Mouse (Mus musculus) splenic B cell, adult 2 months (primary cell): ENCODE measurements at regions not wholly inside any gene's neighbourhood (a gene's known extent, or its start where the extent isn't known, plus 50 kb on each side); places are given as distances from the start of the nearest gene placed in this dataset.

Source experiments
- DNase-seq: peaks from one replicate; pipeline ENCODE4 v3.0.0-alpha.2; 2011; ENCODE audit warnings: low read depth, low spot score
- H3K27me3 ChIP-seq: 2 replicates; pipeline ENCODE4 v1.6.1; 2012; ENCODE audit warnings: mild to moderate bottlenecking, low read length, moderate library complexity, mixed read lengths; ENCODE audit not compliant: control insufficient read depth, poor library complexity, insufficient read depth, severe bottlenecking
- H3K36me3 ChIP-seq: 2 replicates; pipeline ENCODE4 v1.6.1; 2012; ENCODE audit warnings: mild to moderate bottlenecking, low read length, moderate library complexity, mixed read lengths; ENCODE audit not compliant: control insufficient read depth, poor library complexity, insufficient read depth, severe bottlenecking

DNA sequence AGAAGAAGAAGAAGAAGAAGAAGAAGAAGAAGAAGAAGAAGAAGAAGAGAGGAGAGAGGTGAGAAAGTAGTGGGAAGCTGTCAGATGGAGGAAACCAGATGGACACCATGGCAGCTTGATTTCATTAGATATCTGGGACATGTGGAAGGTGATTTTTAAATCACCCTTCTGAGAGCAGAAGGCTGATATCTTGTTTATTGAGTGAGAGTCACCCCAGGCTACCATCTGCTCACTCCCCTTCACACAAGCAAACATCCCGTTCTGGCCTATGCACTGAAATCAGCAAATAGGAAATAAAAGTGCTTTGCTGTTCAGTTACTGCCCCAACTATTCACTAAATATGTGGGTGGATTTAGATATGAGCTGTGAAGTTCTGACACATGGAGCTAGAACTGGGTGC, 831.8 kb upstream of the Lrrc6 start:
- H3K36me3 ChIP-seq, result no peaks in the 10 kb centered on the region

DNA sequence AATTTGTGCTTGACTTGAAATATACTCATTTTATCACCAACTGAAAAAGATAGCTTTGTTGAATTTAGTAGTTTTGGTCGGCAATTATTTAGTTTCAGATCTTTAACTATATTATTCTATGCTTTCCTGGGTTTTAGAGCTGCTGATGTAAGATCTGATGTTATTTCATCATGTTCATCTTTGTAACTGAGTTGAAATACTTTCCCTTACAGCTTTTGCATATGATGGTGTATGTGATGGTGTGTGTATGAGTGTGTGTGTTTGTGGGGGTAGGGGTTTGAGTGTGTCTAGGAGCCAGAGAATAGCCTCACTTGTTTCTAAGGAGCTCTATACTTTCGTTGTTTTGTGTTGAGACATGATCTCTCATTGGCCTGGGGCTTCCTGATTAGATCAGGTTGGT, 819.6 kb upstream of the Lrrc6 start:
- DNase-seq, result no peak
- H3K36me3 ChIP-seq, result no peaks in the 10 kb centered on the region
- H3K27me3 ChIP-seq, result no peaks in the 10 kb centered on the region

More for the DNA sequence above, 831.8 kb upstream of the Lrrc6 start:
- no peaks in the 10 kb centered on the region for H3K27me3 ChIP-seq
- no peak for DNase-seq

DNA sequence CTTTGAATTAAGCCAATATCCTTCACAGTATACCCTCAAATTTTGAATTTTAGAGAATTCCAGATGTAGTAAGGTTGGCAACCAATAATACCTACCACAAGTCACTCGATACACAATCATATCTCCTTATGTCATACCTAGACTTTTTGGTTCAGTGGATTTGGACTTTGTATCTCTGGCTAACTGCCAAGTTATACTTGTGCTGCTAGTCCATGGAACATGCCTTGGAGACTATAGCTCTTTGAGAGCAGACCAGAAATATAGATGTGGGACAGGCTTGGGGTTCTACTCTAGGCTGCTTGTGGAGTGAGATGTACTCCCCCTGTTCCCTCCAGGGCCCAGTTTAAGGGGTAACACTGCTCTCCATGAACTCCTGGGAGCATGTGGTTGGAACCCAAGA, 814.5 kb upstream of the Lrrc6 start:
- Histone ChIP-seq H3K36me3 (no peaks in the 10 kb centered on the region), H3K27me3 (no peaks in the 10 kb centered on the region)
- DNase-seq, result no peak

DNA sequence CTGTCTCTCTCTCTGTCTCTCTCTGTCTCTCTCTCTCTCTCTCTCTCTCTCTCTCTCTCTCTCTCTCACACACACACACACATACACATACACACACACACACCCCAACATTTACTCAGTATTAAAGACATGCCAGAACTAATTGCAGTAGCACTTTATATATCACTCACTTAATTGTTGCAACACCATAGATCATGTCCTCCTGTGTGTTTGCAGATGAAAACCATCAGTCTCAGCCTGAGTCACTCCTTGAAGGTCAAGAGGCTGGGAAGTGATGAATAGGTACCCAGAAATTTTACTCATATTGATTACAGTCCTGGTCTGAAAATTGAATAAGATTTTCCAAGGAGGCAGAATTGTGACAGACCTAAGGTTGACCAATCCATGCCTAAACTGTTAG, 812.9 kb upstream of the Lrrc6 start:
- DNase-seq, result no peak
- no peaks in the 10 kb centered on the region for H3K36me3 ChIP-seq
- H3K27me3 ChIP-seq, result no peaks in the 10 kb centered on the region

DNA sequence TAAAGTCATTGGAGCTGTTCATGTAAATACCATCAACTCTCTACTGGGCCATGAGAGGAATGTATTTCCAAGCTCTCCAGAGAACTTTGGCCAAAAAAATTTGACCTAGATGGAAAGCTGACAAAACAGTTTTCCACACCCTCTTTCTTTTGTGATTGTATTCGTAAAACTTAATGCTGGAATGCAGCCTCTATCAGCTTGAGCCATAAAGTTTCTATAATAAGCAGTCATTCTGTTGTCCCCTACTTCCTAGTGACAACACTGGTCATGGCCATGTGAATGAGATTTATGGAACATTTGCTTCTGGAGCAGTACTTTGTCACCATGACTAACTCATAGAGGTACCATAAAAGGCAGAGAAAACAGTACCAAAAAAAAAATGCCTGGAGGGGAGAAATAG, 805.0 kb upstream of the Lrrc6 start:
- H3K36me3 ChIP-seq, result no peaks in the 10 kb centered on the region
- no peak for DNase-seq
- no peaks in the 10 kb centered on the region for H3K27me3 ChIP-seq

DNA sequence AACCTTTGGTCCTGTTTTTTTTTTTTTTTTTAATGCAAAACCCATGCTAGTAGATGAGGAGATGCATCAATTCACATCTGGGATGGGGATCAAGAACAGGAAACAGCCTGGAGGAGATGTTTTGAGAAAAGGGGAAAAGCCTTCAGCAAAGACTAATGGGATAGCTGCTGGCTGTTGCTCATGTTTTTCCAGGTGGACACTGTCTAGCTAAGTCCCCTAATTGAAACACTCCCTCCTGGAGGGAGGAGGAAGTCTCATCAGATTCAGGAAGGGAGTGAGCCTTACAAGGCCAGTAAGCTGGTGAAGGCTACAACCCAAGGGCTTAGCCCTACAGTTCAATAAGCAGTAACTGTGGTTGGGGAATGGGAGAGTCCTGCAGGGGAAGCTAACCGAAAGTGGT, 803.1 kb upstream of the Lrrc6 start:
- no peaks in the 10 kb centered on the region for H3K27me3 ChIP-seq
- H3K36me3 ChIP-seq, result no peaks in the 10 kb centered on the region
- no peak for DNase-seq

DNA sequence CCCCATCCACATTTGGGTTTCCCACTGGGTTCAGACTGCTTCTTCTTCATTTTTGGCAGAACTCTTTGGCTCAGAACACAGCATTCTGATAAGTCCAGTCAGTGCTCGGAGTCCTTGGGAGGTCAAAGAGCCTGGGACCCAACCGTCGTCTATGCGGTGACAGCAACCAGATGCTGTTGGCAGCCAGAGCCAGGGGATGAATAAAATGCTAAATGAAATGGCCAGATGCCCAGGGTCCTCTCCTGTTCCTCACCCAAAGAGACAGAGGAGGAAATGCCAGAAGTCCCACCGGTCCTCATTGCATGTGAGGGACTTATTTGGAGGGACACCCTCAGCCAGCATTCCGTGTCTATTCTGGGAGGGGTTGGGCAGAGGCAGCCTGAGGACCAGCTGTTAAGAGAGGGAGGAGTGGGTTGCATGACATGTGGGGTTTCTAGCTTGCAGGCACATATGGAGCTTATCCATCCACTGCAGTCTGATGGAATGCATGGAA, 801.2 kb upstream of the Lrrc6 start:
- DNase-seq, result no peak
- H3K36me3 ChIP-seq, result no peaks in the 10 kb centered on the region
- H3K27me3 ChIP-seq, result no peaks in the 10 kb centered on the region

DNA sequence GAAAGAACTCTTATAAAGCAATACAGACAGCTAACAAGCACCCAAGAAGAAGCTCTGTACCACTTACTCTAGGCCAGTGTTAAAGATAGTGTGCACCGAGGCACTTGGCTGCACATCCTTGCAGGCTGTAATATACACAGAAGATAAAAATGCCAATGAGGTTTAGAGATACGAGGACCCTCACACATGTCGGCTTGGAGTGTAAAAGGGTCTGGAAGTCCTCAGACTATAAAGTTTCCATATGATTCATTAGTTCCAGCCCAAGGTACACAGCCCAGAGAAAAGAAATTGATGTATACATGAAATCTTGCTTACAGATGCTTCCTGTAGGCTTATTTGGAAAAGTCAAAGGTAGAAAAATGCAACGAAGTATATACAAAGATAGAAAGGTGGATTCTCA, 800.3 kb upstream of the Lrrc6 start:
- DNase-seq, result no peak
- Histone ChIP-seq H3K27me3 (no peaks in the 10 kb centered on the region), H3K36me3 (no peaks in the 10 kb centered on the region)

DNA sequence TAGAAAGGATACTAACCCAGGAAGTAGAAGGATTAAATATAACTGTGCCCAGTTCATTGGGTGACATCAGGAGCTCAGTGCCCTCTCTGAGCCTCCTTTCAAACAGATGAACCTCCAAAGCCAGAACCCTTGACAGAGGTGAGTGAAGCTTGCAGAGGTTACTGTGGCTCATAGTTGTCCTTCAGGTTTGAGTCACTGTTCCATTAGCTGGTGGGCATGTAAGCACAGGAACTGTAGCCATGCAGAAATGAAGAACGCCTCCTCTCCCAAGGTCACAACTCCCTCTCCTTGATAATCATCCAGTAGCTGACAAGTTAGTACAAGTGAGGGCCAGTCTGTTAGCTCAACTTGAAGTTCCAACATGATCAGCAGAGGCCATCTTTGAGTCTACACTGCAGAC, 794.1 kb upstream of the Lrrc6 start:
- no peaks in the 10 kb centered on the region for H3K27me3 ChIP-seq
- DNase-seq, result no peak
- H3K36me3 ChIP-seq, result no peaks in the 10 kb centered on the region

DNA sequence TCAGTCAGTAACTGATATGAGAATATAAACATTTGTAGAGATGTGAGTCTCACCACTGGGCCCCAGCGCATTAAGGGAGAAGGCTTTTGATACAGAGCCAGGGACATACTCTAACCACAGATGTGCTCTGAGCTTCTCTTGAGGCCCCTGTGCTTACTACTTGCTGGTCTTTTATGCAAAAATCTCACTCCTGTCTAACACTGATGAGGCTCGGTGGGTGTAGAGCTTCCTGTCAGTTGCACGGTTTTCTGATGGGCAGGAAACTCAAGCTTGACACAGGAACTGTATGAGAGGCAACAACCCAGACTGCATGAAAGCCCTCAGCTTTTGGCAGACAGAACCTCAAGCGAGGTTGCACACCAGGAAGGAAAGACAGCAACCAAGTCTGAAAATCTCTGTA, 789.0 kb upstream of the Lrrc6 start:
- no peaks in the 10 kb centered on the region for H3K36me3 ChIP-seq
- peak; percentile 62 for DNase-seq
- H3K27me3 ChIP-seq, result no peaks in the 10 kb centered on the region

DNA sequence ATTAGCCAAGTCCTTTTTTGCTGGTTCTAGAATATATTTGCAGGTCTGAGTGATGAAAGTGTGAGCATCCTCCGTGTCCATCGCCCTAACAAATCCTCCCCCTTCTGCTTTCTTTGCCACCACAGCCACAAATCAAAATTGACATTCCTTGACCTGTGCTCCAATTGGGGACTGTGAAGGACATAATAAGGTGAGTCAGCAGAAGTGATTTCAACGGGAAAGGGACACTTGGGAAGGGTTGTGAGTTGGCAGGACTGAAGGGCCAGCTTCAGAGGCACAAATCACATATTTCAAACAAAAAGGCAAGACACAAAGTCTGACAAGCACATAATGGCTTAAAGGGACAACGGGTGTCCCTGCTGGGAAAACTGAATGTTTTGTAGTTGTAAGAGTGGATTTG, 784.2 kb upstream of the Lrrc6 start:
- H3K27me3 ChIP-seq, result no peaks in the 10 kb centered on the region
- no peak for DNase-seq
- H3K36me3 ChIP-seq, result no peaks in the 10 kb centered on the region

DNA sequence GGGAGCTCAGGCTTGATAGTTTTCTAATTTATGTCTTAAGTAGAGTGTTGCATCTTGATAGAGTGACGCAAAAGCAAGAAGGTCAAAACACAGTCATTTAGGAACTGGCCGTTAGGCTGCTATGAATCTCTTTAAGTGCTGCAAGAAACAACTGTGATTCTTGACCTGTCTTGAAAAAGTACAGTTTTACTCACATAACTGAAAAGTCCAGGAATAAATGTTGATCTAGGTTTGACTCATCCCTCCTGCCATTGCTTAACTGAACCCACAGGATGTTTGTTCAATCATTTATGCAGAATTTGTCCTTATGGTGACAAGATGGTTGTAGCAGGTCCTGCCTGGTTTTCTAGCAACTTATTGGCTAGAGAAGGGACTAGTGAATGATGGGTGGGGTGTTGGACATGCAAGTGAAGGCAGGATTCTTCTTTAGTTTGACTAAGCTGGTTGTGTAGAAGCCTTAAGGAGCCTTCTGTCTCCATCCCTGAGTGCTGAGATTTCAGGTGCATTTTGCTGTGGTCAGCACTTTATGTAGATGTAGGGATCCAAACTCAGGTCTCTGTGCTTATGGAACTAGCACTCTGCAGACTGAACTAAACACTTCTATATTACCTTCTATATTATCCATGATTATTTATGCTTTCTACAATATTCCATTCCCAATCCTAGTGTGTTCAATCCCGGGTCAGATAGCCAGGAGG, 782.7 kb upstream of the Lrrc6 start:
- no peaks in the 10 kb centered on the region for H3K27me3 ChIP-seq
- no peaks in the 10 kb centered on the region for H3K36me3 ChIP-seq
- no peak for DNase-seq

DNA sequence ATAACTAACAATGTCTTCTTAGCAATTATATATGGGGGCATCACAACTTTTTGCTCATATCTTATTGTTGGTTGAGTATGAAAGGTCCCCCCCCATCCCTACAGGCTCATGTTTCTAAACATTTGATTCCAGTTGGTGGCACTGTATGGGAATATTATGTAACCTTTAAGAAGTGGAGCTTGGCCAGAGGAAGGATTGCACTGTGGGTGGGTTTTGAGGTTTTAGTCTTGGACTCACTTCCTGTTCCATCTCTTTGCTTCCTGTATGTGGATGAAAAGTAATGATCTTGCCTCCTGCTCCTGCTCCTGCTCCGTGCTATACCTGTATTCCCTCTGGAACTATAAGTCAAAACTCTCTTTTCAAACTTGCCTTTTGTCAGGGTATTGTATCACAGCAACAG, 778.2 kb upstream of the Lrrc6 start:
- Histone ChIP-seq H3K27me3 (no peaks in the 10 kb centered on the region), H3K36me3 (no peaks in the 10 kb centered on the region)
- DNase-seq, result no peak

DNA sequence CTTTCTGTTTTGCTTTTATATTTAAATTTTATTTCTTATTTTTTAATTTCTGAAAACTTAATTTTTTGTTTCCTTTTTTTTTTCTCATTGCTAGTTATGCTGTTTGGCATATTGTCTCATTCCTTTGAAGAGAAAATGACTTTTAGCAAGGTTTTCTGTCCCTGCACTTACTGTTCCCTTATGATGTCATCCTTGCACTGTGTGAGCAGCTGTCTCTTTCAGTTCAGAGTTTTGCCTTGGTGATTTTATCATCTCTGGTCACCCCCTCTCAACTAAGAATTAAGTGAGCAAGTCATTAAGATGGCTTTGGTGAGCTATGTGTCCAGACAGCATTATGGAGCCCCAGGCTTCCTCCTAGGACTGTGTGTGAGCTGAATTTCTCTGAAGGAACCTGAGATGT, 774.3 kb upstream of the Lrrc6 start:
- no peak for DNase-seq

DNA sequence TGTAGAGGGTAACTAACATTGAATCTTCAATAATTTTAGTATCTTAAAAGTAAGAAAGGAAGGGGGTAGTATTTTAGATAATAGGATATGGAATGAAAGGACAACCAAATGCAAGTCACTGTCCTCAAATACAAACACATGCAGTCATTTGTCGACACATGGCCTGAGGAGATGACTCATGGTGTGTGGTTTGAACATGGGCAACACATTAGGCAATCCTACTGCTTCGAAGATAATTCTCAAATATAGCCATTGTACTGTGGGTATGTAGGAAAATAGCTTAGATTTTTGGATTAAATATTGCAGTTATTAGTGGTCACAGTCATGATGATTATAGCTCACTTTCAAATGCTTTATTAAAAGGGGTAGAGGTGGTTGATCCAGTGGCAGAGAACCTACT, 771.7 kb upstream of the Lrrc6 start:
- H3K36me3 ChIP-seq, result no peaks in the 10 kb centered on the region
- no peak for DNase-seq
- H3K27me3 ChIP-seq, result no peaks in the 10 kb centered on the region

More for the DNA sequence above, 774.3 kb upstream of the Lrrc6 start:
- Histone ChIP-seq H3K27me3 (no peaks in the 10 kb centered on the region), H3K36me3 (no peaks in the 10 kb centered on the region)

DNA sequence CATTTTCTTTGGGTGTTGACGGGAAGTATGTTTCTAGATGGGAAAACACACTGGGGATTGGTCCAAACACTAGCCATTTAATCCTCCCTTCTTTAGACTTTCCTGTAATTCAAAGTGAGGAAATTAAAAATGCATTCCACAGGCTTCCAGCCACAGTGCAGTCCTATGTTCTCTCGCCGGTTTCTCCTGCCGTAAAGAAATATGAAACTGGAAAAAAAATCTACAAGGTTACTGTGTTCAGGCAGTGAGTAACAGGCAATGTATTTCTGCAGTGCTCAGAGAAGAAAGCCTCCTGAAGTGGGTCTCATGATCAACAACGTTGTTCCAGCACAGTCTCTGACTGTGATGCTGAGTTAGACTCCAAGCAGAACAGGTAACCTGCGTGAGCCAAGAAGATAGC, 763.0 kb upstream of the Lrrc6 start:
- no peaks in the 10 kb centered on the region for H3K36me3 ChIP-seq
- H3K27me3 ChIP-seq, result no peaks in the 10 kb centered on the region
- no peak for DNase-seq
